Mouse (Mus musculus): ENCODE results near the gene Nrxn1.
"Not testable (repeated sequence)": the region's sequence is repeated elsewhere in the genome, so short reads cannot be mapped to it uniquely, and the experiment has no call there.

The Nrxn1 gene

DNA sequence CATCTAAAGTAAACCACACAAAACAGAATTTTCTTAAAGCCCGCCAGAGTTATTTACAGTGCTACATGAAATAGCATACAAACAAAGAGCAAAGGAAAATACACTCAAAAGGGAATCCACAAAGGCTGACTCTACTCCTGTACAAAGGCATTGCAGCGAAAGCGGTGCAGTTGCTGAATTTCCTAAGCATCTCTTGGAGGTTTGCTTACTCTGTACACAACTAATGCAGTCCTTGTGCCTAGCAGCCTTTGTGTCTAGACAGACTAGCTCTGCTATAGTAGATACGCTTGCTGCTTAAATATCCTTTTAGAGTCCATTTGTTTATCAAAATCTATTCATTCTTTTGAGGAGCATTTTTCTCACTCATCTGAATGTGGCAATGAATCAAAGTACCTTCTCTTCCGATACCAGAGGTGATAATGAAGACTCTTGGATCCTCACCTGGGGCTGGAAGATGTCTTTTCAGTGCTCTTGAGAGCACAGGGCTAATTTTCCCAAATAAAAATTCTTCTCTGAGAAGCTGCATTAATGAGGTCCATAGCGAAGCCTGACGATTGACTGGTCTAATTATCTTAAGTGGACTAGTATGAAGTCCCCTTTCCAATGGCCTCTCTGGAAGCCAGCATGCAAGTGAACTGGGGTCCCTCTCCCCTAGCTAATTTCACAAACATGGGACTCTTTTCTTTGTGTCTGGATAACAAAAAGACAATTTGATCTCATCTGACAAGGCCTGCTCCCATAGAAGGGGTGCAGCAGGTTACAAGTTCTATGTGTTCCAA, 845.6 kb downstream of the Nrxn1 start:
- DNase-seq = no peak

DNA sequence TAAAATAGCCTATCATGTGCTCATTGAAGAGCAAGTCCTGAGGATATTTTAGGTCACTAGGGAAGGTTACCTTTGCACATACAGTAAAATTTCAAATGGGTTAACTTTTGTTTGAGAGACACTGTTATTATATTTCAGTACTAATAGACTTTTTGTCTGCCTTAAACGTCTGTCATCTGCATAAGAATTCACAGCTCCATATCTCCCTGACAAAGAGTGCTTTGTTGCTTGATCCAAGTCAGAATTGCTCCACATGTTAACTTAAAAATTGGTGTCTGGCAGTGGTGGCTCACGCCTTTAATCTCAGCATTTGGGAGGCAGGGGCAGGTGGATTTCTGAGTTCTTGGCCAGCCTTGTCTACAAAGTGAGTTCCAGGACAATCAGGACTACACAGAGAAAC, 848.5 kb downstream of the Nrxn1 start:
- DNase-seq = no peak

DNA sequence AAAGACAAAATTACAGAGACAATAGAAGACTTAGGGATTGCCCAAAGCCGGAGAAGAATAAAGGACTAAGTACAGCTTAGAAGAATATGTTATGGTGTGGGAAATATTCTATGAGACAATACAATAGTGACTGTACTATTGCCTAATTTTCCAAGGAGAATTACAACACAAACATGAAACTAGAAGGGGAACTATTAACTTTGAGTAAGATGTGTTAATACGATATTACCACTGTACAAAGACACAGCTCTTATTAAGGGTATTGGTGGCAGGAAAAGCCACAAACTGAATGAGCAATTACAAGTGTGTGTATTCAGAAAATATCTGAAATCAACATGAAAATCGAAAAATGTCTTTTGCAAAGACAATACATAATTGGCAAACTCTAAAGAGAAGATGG, 853.9 kb downstream of the Nrxn1 start:
- DNase-seq = no peak

DNA sequence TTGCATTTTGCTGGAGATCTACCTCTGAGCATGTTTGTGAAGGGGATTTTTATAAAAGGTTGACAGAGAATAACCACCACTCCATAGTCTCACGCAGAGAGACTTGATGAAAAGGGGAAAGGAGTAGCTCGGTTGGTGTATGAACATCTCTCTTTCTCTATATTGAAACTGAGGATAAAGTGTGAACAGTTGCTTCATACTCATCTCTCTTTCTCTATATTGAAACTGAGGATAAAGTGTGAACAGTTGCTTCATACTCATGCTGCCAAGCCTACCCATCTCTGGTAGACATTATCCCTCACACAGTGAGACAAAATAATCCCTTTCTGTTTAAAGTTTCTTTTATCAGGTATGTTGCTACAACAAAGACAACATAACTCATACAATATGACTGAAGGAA, 854.4 kb downstream of the Nrxn1 start:
- DNase-seq = no peak

DNA sequence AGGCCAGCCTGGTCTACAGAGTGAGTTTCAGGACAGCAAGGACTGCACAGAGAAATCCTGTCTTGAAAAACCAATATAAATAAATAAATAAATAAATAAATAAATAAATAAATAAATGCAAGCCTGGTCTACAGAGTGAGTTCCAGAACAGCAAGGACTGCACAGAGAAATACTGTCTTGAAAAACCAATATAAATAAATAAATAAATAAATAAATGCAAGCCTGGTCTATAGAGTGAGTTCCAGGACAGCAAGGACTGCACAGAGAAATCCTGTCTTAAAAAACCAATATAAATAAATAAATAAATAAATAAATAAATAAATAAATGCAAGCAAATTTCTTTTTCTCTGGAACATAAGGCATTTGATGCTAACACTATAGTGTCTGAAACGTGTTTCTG, 857.2 kb downstream of the Nrxn1 start:
- DNase-seq = not testable (repeated sequence)

DNA sequence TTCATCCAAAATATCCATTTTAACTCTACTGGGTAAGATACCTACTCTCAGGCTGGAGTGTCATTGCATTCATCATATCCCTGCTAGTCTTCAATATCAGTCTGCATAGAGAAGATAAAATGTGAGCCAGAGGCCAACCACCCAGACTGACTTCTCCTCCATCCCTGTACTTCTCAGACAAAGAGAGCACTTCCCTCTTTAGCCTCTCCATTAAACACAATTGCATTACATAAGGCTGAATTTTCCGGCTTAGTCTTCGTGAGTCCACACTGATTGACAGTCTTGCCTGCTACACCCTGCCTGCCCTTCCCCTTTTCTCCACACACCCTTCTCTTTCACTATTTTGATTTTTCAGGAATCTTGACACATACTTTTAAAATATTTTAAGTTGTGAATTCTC, 858.1 kb downstream of the Nrxn1 start:
- DNase-seq = no peak

DNA sequence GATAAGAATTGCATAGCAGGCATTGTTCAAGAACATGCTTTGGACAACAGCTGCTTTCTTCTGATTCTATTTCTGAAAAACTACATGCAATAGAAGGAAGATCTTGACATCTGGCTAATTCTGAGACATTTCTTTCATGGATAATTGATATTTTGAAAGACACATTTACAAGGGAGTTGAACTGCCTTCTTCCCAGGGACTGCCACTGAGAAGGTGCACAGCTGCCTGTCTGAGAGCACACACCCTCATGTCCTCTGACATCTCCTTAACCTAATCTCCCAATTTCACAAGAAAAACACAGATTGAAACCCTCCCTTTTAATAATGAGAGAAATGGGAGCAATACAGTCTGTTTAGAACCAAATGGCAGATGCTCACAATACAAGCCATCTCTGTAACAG, 884.3 kb downstream of the Nrxn1 start:
- no peak for DNase-seq

DNA sequence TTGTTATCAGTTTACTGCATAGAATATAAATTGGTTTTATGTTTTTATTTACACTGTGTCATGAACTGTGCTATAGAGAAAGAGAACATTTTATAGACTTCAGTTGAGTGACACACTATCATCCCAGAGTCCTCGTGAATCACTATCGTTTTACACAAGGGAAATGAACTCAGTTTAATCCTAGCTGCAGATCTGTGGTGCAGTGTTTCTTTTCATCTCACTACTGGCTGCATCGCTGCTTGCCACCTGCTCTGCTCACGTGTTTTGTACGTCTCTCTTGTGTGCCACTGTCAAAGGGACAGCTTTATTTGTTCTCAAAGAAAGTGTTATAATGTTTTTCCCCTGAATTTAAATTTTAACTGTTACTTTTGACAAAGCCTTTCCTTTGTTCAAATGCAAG, 885.3 kb downstream of the Nrxn1 start:
- DNase-seq = no peak

DNA sequence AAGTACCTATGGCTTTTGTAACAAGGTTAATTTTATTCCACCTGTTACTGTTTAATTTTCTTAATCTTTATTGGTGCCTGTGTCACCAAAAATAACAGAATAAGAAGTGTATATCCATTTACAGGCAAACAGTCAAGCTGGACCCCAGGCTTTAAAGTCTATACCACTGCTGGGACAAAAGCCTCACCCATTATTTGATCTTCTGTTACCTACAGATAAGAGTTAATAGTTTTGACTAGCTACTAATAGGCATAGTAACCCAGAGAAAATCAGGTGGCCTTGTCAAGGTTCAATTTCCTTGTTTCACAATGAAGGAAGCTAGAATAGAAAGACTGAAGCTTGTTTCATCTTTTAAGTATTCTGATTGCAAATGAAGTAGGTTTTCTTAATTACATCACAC, 888.9 kb downstream of the Nrxn1 start:
- DNase-seq = no peak

DNA sequence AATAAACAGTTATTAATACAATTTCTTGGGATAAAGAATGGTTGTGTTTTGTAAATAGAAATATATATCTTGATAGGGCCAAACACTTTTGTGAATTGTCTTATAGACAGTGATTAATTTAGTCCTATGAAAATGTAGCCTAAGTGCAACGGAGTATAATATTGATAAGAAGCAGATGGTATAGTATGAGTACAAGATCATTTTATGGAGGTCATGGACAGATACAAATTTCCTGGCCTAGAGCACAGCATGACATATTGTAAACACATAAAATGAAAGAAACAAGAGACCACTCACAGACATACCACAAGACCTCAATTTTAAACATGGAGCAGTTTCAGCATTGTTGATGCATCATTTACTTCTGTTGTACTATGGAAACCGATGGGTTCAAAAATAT, 890.1 kb downstream of the Nrxn1 start:
- no peak for DNase-seq

DNA sequence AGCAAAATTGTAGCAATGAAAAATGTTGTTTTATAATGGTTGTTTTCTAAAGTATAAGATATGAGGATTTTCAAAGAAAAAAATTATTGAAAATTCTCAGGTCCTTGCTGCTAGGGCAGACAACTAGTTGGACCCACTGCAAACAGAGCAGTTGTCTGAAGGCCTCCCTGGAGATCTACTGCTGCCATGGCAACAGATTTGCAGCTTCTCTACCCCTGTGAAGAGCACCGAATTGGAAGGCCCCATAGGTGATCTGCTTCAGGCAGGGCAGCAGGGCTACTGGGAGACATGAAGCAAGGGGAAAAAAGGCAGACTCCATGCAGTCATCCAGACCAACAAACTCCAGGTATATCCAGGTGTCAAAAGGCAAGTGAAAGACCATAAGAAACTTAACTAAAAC, 896.1 kb downstream of the Nrxn1 start:
- no peak for DNase-seq

DNA sequence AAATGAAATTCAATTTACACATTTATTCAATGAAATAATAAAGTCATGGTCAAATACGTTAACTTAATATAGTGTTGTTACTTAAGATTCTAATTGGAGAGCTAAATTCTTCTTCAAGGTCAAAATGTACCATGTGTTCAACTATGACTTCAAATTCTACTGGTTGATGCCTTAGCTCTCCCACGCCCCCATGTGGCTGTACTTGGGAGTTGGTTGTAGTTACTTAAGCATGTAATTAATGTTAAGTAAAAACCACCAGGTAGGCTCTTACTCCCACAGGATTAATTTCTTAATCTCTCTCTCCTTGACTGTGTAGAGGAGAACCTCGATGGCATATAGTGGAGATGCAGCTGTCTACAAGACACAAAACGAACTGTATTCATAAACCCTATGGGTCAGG, 951.3 kb downstream of the Nrxn1 start:
- DNase-seq = no peak

DNA sequence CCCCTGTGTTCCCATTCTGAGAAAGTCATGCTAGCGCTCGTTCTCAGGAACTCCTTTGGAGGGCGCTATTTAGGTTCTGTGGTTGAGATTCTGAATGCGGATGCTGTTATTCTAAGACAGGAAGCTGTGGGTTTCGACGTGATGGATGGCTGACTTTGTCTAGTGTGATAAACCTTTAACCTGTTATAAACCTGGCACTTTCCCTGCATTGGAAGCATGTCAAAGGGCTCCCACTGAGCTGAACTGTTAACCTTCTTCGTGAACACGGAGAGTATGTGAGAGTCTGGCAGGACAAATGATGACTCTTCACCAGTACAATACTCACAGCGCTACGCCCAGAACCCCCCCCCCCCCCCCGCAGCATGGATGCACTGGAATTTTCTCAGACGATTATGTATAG, 962.0 kb downstream of the Nrxn1 start:
- no peak for DNase-seq

DNA sequence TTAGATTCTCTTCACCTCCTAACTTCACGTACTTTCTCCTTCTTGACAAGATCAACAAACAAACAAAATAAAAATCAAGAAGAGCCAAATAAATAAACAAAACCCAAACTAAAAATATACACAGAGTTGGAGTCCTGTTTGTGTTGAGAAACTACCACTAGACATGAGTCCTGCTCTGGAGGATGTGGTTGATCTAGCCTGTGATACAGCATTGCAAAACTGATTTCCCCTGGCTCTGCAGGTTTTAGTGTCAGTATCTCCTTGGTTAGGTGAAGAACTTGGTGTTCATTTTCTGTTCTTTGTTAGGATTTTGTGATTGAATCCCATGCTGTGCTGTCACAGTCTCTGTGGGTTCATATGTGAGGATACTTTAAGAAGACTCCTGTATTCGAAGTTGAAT, 963.7 kb downstream of the Nrxn1 start:
- no peak for DNase-seq

DNA sequence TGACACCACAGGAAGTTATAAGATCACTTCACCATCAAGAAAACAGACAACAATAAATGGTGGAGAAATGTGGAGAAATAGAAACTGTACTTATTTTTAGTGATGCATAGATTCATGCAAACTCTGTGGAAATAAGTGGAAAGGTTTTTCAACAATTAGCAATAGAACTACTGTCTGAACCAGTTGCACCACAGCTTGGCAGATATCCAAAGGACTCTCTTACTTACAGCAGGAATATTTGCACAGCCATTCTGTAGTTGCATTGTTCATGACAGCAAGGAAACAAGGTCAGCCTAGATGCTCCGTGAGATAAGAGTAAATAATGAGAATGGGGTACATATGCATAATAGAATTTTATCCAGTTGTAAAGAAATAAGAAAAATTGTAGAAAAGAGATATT, 965.3 kb downstream of the Nrxn1 start:
- no peak for DNase-seq

DNA sequence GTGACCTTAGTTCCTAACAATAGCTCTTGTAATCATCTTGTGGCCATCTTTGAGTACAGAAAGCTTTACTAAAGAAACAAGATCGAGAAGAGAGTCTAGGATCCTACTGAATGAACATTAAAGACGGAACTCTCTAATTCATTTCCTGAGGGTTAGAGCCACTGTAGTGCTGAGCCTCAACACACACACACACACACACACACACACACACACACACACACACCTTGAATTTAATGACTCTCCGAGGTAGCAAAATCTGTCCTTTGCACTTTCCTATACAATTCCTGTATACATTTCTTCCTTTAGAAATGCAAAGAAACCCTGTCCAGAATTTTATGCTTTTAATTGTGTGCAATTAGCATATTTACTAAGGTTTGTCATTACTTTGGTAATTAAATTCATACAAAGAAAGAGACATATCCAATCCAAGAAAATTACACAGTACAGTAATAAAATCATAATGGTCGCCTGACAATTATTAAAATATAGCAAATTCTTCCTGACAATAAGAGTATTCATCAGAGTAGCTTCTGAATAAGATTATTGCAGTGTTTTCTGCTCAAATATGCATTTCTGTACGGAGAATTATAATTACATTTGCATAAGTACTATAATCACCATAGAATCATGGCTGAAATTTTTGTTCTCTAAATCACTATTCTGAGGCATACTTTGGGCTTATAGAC, 969.9 kb downstream of the Nrxn1 start:
- DNase-seq = no peak

DNA sequence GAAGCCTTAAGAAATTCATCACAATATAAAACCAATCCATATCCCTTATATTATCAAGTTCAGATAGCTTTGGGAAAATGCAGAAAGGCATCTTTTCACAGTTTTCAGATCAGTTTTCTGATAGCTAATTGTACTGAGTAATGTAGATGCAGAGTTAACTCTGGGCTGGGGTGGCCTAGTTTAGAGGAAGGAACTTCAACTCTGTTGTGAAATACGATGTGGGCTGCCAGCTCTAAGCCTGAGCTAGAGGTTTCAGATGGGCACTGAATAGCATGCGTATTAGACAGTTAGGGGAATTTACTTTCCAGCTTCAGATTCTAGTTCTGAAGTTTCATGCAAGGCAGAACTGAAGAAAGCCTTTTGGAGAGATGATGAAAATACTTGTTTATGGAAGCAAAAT, 976.6 kb downstream of the Nrxn1 start:
- no peak for DNase-seq

DNA sequence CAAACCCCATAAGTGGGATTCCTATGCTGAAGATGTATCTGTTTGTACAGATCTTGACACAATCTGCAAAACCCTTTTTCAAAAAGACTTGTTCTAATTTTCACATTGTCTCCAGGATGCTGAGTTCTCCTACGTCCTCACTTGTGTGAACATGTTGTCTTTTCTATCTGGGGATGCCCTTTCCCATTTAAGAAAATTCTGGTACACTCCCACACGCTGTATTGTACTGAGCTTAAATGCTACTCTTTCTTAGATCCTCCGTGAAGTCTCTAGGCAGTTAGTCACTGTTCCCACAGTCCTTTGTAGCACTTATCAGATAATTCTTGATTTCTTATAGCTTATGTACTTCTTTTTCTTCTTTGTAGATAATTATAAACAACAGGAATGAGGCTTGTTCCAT, 997.9 kb downstream of the Nrxn1 start:
- DNase-seq = no peak

DNA sequence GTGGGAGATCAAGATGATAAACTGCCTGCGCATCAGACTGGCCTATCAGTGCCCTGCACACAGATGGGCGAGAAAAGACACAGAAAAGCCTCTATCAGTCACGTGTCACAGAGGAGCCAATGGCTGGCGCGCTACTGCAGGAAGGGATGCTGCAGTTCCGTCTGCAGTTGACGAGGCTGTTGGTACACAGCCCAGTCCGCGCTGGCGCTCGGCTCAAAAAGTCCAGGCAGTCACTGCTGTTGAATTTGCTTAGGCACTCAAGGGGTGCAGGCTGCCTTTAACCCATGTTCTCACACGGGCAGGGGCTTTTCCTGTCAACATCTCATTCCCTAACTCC, 1004.6 kb downstream of the Nrxn1 start:
- peak; percentile 91 for DNase-seq

DNA sequence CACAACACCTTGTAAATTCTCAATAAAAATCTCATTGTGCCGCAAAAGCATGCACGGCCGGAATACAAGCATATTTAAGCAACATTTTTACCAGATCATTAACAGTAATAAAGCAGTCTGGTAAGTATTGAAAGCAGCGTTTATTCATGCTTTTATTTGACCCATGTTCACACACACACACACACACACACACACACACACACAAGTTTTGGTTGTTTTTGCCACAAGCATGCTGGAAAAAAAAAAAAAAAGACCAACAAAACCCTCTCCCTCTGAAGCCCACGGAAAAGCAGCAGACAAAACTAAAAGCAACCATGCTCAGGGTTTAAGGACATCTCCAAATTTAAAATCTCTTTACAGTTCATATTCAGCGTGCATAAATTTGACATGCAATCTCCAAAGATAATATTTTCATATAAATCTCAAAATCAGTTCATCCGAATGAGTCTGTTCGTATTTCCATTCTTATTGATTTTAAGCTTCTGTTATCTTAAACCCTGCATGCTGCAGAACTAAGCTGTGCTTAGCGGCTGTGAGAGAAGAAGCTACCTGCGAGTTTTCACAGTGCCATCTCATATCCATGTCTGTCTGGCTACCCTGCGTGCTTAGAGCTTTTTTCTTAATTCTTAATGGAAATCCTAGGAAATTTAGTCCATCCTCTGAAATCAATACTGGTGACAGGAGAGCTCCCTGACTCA, 1005.1 kb downstream of the Nrxn1 start:
- DNase-seq = no peak

DNA sequence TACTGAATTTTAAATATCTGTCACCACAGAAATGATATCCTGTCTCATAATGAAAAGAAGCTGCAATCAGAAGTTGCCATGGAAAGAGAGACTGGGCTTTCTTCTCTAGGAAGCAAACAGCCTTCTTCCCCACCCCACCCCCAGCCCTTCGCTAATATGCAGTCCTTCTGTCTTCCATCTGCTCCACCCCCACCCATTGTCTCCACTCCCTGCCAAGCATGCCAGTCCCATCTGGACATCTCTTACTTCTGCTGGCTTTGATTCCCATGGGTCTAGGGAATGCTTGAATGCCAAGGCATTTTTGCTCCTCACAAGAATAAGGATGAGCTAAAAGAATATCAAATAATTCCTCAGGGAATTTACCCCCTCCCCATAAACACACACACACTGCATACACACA, 1006.0 kb downstream of the Nrxn1 start:
- peak; percentile 62 for DNase-seq

DNA sequence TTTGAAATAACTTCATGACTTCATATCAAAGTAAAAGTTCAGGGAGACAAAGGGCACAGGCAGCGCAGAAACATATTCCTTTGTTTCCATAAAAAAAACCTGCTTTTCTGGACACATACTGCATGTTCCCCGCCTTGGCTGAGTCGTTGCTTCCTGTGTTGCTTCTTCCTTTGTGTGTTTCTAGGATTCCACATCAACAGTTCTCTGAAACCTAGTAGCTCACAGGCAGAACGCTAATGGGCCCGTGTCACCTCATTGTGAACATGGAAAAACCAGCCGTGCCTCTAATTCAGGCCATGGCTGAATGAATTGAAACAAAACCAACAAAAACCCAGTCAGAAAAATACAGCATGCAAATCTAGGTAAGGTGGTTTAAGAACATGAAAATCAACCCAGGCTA, 1013.9 kb downstream of the Nrxn1 start:
- DNase-seq = no peak

DNA sequence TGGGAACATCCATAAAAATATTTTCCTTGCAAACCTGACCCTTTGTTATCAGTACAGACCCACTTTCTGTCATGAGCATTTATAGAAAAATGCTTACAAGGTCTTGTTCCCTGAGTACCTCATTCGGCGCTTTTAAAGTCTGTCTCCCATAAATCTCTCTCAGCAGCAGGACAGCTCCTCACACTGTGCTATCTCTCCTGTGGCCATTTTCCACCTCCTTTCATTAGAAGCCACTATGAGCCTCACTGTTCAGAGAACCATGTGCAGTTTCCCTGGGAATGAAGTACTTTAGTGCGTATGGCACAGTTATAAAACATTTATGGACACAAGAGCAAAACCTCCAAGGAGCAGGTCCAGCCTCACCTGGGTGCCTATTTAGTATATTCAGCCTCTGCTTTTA, 1014.4 kb downstream of the Nrxn1 start:
- DNase-seq = no peak

DNA sequence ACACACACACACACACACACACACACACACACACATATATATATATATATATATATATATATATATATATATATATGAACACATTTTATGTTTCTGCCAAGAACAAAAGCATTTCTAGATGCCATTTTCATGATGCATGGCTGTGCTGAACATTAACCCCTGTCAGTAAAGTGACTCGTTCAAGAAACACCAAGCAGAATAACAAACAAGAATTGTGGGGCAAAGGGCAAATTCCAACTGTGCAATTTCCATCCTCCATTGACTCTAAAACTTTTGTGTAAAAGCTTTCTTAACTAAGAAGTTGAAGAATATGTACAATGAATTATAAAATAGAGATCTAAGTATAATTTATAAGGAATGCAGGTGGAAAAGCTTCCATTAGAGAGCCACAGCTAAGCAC, 1030.0 kb downstream of the Nrxn1 start:
- DNase-seq = no peak
